Mouse (Mus musculus) Patski (cell line): Measurements from ENCODE around the gene Ms4a14. TPM values are rescaled to one million over a fixed set of nuclear protein-coding genes. Genes with fewer than 3 reads are reported as not detected.
"Not testable (repeated sequence)": the region's sequence is repeated elsewhere in the genome, so short reads cannot be mapped to it uniquely, and the experiment has no call there.

Source experiments
- ATAC-seq: fragments of 100-300 bp; one replicate; pipeline ENCODE4 v1.8.0; 2021
- CTCF ChIA-PET: fragments of 350-600 bp; sonication (Branson Sonifier 250); formaldehyde crosslinking; loops from one replicate; lab custom pipeline; 2022; ENCODE audit warnings: inconsistent platforms; lab: Charles Lee
- POLR2A ChIA-PET: fragments of 350-600 bp; sonication (Branson Sonifier 250); formaldehyde crosslinking; loops from one replicate; lab custom pipeline; 2022; ENCODE audit warnings: antibody characterized with exemption, inconsistent platforms; lab: Charles Lee
- DNase-seq: peaks from one replicate; pipeline ENCODE4 v3.0.0-alpha.2; 2011; ENCODE audit warnings: low read depth, low spot score
- H3K27me3 ChIP-seq: fragments of 371-371 bp; one replicate; pipeline ENCODE4 v1.5.1; 2021
- CTCF ChIP-seq: fragments of 100-300 bp; IDR thresholded peaks from one replicate; pipeline ENCODE4 v1.5.1; 2021
- in situ Hi-C: fragments of 300-500 bp; cut with MboI; formaldehyde crosslinking; loops from 3 replicates; pipeline ENCODE4 v1.11.1; 2018; ENCODE audit warnings: low pct_unique_long_range_greater_than_20kb, mixed read lengths
- polyA plus RNA-seq: library from polyadenylated mRNA; unstranded; gene quantifications from one replicate; pipeline ENCODE4 v1.2.3, GENCODE M21; 2021

Gene Ms4a14
- polyA plus RNA-seq, 1 experiment from 2014 or later: 0.06 TPM

DNA sequence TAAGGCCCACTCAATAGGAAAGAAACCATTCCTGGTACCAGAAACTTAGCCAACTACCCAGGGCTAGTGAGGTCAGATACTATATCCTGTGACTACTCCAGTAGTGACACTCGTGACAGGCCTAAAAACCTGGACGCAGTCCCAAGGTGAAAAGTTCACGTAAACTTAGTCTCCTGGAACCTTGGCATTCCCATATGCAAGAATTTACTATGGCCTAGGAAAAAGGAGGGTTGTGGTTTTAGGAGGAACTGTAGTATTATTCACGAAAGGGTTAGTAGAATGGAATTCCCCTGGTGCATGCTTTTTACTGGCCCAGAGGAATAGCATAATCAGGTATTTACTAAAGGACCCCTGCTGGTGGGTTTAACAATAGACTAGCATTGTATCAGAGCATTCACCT is 2.5 kb upstream of the Ms4a14 start:
- TF ChIP-seq CTCF: no peak
- ChIA-PET CTCF (no interaction called here), POLR2A (no interaction called here)
- peaks cover 20% of the 10 kb centered on the region for H3K27me3 ChIP-seq
- in situ Hi-C loops: no loop called here
- DNase-seq (no peak), ATAC-seq (no peak)

DNA sequence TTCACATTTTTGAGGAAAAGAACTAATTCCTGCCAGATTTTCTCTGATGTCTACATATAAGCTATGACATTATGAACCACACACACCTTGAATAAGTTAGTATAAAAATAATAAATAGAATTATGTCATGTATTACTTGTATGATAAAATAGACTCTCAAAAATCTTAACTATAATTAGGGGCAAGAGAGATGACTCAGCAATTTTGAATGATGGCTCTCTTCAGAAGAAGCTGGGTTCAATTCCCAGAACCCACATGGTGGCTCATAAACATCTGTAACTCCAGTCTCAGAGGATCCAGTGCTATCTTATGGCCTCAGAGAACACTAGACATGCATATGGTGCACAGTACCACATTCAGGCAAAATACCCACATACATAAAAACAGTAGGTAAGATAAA is 5.4 kb downstream of the Ms4a14 start:
- no peak for TF ChIP-seq CTCF
- CTCF ChIA-PET: interaction anchor here (1.1 to 1.2 kb wide), 2 partner anchors 14 to 29 kb away, joined by 3 to 5 read pairs; no protein-coding TSS in a partner anchor
- ATAC-seq (no peak), DNase-seq (no peak)
- peaks cover 27% of the 10 kb centered on the region for H3K27me3 ChIP-seq
- POLR2A ChIA-PET: no interaction called here
- in situ Hi-C loops: no loop called here

GRCm38 (mm10) chr19:11299529-11299928 is 14.7 kb downstream of the Ms4a14 start:
- H3K27me3 ChIP-seq: peaks cover 13% of the 10 kb centered on the region
- ATAC-seq, POLR2A ChIA-PET, in situ Hi-C loops, CTCF ChIA-PET, DNase-seq: not testable (repeated sequence)

- no peak for DNase-seq
- H3K27me3 ChIP-seq: peaks cover 10% of the 10 kb centered on the region
- CTCF ChIA-PET: no interaction called here
- ATAC-seq: no peak
- POLR2A ChIA-PET: no interaction called here
- in situ Hi-C loops: no loop called here
- no peak for TF ChIP-seq CTCF
Observed at GRCm38 (mm10) chr19:11298939-11299338, 15.3 kb downstream of the Ms4a14 start.

- CTCF ChIA-PET, ATAC-seq, DNase-seq, in situ Hi-C loops, POLR2A ChIA-PET: not testable (repeated sequence)
- H3K27me3 ChIP-seq: peaks cover 12% of the 10 kb centered on the region
Observed at GRCm38 (mm10) chr19:11293616-11294015, 20.6 kb downstream of the Ms4a14 start.

- ChIA-PET CTCF (no interaction called here), POLR2A (no interaction called here)
- no peak for TF ChIP-seq CTCF
- ATAC-seq: no peak
- H3K27me3 ChIP-seq: peaks cover 12% of the 10 kb centered on the region
- in situ Hi-C loops: no loop called here
- no peak for DNase-seq
Observed at GRCm38 (mm10) chr19:11292990-11293389, 21.3 kb downstream of the Ms4a14 start.

GRCm38 (mm10) chr19:11283773-11284172 is 30.5 kb downstream of the Ms4a14 start, which contains the start of gene Ms4a5:
Gene Ms4a5, minus strand, starts transcription at chr19:11283873.
- DNase-seq: no peak
- ChIA-PET POLR2A (no interaction called here), CTCF (interaction anchor here (1.3 kb wide), 1 partner anchor 234 kb away, joined by 3 read pairs; no protein-coding TSS in a partner anchor)
- ATAC-seq: no peak
- in situ Hi-C loops: no loop called here
- peaks cover 32% of the 10 kb centered on the region for H3K27me3 ChIP-seq
- no peak for TF ChIP-seq CTCF

GRCm38 (mm10) chr19:11280223-11280622 is 34.0 kb downstream of the Ms4a14 start:
- POLR2A ChIA-PET: no interaction called here
- DNase-seq (no peak), ATAC-seq (no peak)
- in situ Hi-C loops: no loop called here
- H3K27me3 ChIP-seq: peaks cover 49% of the 10 kb centered on the region
- CTCF ChIA-PET: interaction anchor here (1.4 kb wide), 1 partner anchor 29 kb away, joined by 5 read pairs; no protein-coding TSS in a partner anchor
- TF ChIP-seq CTCF: no peak

DNA sequence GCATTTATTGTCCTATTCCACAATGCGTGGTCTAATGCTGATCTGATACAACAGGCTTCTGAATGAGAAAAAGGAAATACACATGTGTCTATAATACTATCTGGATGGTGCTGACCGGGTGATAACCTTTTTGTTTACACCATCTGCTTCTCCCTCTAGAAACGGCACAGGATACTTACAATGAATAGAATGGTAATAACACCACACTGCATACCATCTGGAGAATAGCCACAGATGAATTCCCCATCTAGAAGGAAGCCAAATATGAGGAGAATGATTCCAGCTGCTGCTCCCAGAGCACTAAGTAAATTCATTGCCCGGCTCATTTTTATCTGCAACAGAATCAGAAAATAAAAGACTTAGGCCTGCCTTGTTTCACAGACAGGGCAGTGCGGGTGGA is 37.8 kb downstream of the Ms4a14 start:
- in situ Hi-C loops: no loop called here
- ATAC-seq (no peak), DNase-seq (no peak)
- POLR2A ChIA-PET: no interaction called here
- CTCF ChIA-PET: no interaction called here
- no peak for TF ChIP-seq CTCF
- H3K27me3 ChIP-seq: peaks cover 40% of the 10 kb centered on the region

DNA sequence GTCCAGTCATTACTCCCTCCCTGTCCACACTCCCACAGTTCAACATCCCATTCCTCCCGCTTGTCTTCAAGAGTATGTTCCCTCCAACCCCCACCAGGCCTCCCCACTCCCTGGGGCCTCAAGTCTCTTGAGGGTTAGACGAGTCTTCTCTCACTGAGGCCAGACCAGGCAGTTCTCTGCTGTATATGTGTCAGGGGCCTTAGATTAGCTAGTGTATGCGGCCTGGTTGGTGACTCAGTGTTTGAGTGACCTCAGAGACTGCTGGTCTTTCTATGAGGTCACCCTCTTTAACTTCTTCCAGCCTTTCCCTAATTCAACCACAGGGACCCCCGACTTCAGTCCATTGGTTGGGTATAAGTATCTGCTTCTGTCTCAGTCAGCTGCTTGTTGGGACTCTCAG is 47.3 kb downstream of the Ms4a14 start:
- no peak for DNase-seq
- ChIA-PET POLR2A (no interaction called here), CTCF (no interaction called here)
- in situ Hi-C loops: no loop called here
- peaks cover 24% of the 10 kb centered on the region for H3K27me3 ChIP-seq
- ATAC-seq: no peak
- no peak for TF ChIP-seq CTCF

DNA sequence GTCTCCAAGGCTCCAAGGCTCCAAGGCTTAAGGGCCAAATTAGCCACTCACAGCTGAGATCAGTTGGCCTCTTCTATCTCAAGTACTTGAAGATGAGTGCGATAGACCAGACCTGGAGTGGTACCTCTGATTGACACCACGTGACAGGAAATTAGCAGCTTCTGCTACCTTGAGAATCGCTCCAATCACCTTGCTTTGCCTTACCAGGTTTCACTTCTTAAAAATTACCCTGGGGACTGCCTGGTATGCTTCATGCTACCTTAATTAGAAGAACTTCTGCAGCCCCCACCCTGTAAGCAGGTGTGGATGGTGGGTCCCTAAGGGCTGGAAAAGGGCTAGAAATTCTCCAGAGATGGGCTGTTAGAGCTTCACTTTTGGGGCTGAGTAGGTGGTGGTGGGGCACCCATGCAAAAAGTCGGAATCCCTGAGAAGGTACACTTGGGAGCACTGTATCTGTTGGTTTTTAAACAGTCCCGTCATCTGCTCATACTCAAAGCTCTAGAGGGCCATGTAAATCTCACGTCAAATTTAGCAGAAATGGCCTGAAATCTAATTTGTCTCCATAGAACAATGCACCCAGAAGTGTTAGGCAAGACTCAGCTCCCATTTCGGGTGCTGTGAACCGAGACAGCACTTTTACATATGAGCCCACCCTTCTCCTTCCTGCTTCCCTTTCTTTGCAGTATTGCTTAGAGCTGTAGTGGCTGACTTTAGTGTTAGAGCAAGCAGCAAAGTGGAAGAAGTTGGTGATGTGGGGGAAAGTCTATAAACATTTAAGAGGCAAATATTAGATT is 48.0 kb downstream of the Ms4a14 start, which contains the start of gene Ms4a1:
TSS of gene Ms4a1 (minus strand) at position 190 of the 794 bp plus-strand sequence.
- ATAC-seq: no peak
- ChIA-PET CTCF (no interaction called here), POLR2A (no interaction called here)
- in situ Hi-C loops: no loop called here
- no peak for TF ChIP-seq CTCF
- DNase-seq: no peak
- peaks cover 24% of the 10 kb centered on the region for H3K27me3 ChIP-seq
